Mouse (Mus musculus) adrenal gland, adult 18-20 months (tissue): ENCODE measurements around the gene Lilra6. TPM values are rescaled to one million over a fixed set of nuclear protein-coding genes. Genes with fewer than 3 reads are reported as not detected.
"Not testable (repeated sequence)": the region's sequence is repeated elsewhere in the genome, so short reads cannot be mapped to it uniquely, and the experiment has no call there.

Experiments used
- DNase-seq, 2 experiments: peaks; one replicate each; pipeline ENCODE4 v3.0.0; 2021 to 2022; ENCODE audit warnings: low spot score in 2 of 2
- long read RNA-seq, 2 experiments: library from polyadenylated mRNA; stranded (forward); transcript quantifications; one replicate each; pipeline ENCODE4 v2.0.0; 2021
- total RNA-seq, 2 experiments: library from RNA; stranded (reverse); gene quantifications; 1 replicate in 1 of 2; 2 replicates in 1 of 2; pipeline ENCODE4 v1.2.3; 2021

Lilra6 gene
- under 1 TPM; 0.17 to 0.38 TPM for total RNA-seq
- long read RNA-seq, experiment 1: 0 reads
- long read RNA-seq, experiment 2: 0 reads

- not testable (repeated sequence) for DNase-seq
Measured at GRCm38 (mm10) chr7:3915387-3915786, at the start of gene Lilra6. Gene Lilra6, minus strand, starts transcription at chr7:3915503.

GRCm38 (mm10) chr7:3962017-3962416 lies 46.7 kb upstream of the Lilra6 start:
- no peak for DNase-seq

GRCm38 (mm10) chr7:3957387-3957786 lies 42.1 kb upstream of the Lilra6 start:
- no peak for DNase-seq

DNA sequence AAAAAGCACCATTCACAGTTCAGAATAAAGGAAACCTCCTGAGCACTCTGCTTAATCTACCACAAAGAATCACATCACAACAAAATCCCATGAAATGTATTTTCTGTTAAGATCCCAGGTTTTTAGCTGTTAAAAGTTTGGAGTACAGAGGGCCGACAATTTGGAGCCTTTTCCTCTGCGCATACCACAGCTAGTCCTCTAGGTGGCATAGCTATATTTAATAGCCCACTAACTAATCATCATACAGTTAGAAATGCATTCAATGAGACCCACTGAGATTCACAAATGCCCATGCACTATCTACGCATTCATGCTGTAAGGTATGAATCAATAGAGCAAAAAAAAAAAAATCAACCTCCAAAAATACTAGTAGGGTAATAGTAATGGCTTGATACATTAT lies 33.9 kb upstream of the Lilra6 start:
- DNase-seq: no peak

GRCm38 (mm10) chr7:3948223-3948622 lies 32.9 kb upstream of the Lilra6 start:
- no peak for DNase-seq

- DNase-seq: no peak
Measured at GRCm38 (mm10) chr7:3946117-3946516, 30.8 kb upstream of the Lilra6 start.

DNA sequence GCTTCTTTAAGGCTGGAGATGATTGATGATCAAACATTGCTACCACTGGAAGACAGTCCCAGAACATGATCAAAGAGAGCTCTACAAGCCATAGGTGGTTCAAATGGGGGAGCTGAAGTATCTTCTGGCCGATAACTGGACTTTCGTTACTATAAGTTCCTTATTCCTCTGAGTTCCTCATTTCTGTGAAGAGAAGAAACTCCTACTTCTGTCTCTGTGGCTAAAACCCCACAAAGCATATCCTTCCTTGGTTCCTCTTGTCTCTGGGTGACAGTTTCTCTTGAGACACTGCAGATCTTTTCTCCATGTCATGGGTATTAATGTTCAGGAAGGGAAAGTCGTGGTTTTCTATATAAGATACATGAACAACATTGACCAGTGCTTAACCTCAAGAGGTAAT lies 25.6 kb upstream of the Lilra6 start:
- no peak for DNase-seq

DNA sequence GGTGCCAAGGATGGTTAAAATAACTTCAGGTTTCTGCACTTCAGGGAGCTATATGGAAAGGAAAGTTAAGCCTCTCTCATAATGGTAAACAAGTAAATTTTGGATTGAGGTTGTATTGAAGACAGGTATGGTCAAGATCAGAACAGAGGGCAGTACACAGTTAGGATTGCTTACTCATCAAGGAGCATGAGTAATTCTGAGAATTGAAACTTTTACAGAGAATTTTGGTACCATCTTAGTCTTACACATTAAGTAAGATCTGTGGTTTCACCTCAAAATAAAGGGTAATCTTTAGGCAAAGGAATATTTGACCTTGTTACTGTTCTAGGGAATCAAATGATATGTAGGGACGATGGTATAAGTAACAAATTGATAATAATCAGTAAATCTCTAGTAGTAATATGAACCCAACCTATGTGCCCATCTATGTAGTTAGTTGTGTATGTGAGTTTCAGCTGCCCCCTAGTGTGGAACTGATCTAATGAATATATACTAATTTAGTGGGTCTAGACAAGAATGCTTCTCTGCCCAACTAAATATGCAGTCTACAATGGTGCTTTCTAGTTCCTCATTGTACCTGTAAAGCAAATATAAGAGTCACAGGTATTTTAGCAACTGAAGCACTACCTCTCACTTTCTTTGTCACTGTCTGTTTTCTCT lies 24.7 kb upstream of the Lilra6 start:
- DNase-seq: no peak

GRCm38 (mm10) chr7:3935473-3935872 lies 20.2 kb upstream of the Lilra6 start:
- DNase-seq: not testable (repeated sequence)

GRCm38 (mm10) chr7:3903704-3904103 lies 11.6 kb downstream of the Lilra6 start:
- DNase-seq: no peak

- not testable (repeated sequence) for DNase-seq
Measured at GRCm38 (mm10) chr7:3898036-3898590, 17.2 kb downstream of the Lilra6 start, which contains the start of gene Gm14548. Gene Gm14548, minus strand, starts transcription at chr7:3898120.

GRCm38 (mm10) chr7:3875032-3875431 lies 40.3 kb downstream of the Lilra6 start:
- DNase-seq: not testable (repeated sequence)

Other genes with a start within 250 kb of the Lilra6 start
- gene Leng1, start 249.7 kb downstream of the Lilra6 start, total RNA-seq: 10 to 100 TPM; 14.0 to 14.2 TPM
- 10 to 100 TPM; 11.0 to 12.9 TPM for gene Tmc4, start 237.9 kb downstream of the Lilra6 start, total RNA-seq
- 100 to 1,000 TPM in 1 of 2 experiments, 10 to 100 TPM in 1; 87.7 to 105 TPM for gene Tsen34, start 222.6 kb downstream of the Lilra6 start, total RNA-seq
- gene Mboat7, start 222.0 kb downstream of the Lilra6 start, total RNA-seq: 10 to 100 TPM; 61.3 to 82.9 TPM
- gene Rps9, start 211.5 kb downstream of the Lilra6 start, total RNA-seq: 100 to 1,000 TPM; 858 to 933 TPM
- 1 to 10 TPM; 3.0 to 5.6 TPM for gene Pirb, start 195.1 kb downstream of the Lilra6 start, total RNA-seq
- under 1 TPM; 0.43 to 0.58 TPM for gene Gm15448, start 89.8 kb downstream of the Lilra6 start, total RNA-seq
- 1 to 10 TPM in 1 of 2 experiments, under 1 TPM in 1; 0.46 to 1.1 TPM for gene Pira2, start 70.5 kb downstream of the Lilra6 start, total RNA-seq
- not detected for gene Gm14548, start 17.4 kb downstream of the Lilra6 start, total RNA-seq
- gene Lair1, start 147.7 kb upstream of the Lilra6 start, total RNA-seq: 1 to 10 TPM; 2.1 to 4.3 TPM
- 1 to 10 TPM; 1.3 to 1.9 TPM for gene Ttyh1, start 203.9 kb upstream of the Lilra6 start, total RNA-seq
- 100 to 1,000 TPM in 1 of 2 experiments, 10 to 100 TPM in 1; 86.8 to 106 TPM for gene Leng8, start 221.5 kb upstream of the Lilra6 start, total RNA-seq
- 10 to 100 TPM in 1 of 2 experiments, 1 to 10 TPM in 1; 9.1 to 10.8 TPM for gene Leng9, start 234.9 kb upstream of the Lilra6 start, total RNA-seq
- 10 to 100 TPM; 22.9 to 26.9 TPM for gene Cdc42ep5, start 249.4 kb upstream of the Lilra6 start, total RNA-seq